Mouse (Mus musculus) forebrain, postnatal 0 days (tissue): ENCODE data around the gene Gm21981. TPM values are rescaled to one million over a fixed set of nuclear protein-coding genes. Genes with fewer than 3 reads are reported as not detected.

ENCODE experiments used
- ATAC-seq: fragments of 200-750 bp; cut with Nextera tagmentation; 2 replicates; pipeline ENCODE4 v1.8.0; 2017; ENCODE audit warnings: mild to moderate bottlenecking, moderate library complexity
- DNase-seq: peaks from one replicate; pipeline ENCODE4 v3.0.0-alpha.2; 2015
- H3K27ac ChIP-seq: fragments of 300-500 bp; sonication (generic); 2 replicates; pipeline ENCODE4 v1.5.1; 2014; ENCODE audit warnings: low read depth, mild to moderate bottlenecking, antibody characterized with exemption, low read length, moderate library complexity, mixed read lengths
- H3K27me3 ChIP-seq: fragments of 300-500 bp; sonication (generic); 2 replicates; pipeline ENCODE4 v1.6.1; 2014; ENCODE audit warnings: mild to moderate bottlenecking, low read length, mixed read lengths; ENCODE audit not compliant: insufficient read depth
- H3K36me3 ChIP-seq: fragments of 300-500 bp; sonication (generic); 2 replicates; pipeline ENCODE4 v1.6.1; 2014; ENCODE audit warnings: mild to moderate bottlenecking, moderate library complexity; ENCODE audit not compliant: insufficient read depth
- H3K4me1 ChIP-seq: fragments of 300-500 bp; sonication (generic); 2 replicates; pipeline ENCODE4 v1.6.1; 2014; ENCODE audit warnings: antibody characterized with exemption; ENCODE audit not compliant: insufficient read depth
- H3K4me2 ChIP-seq: fragments of 300-500 bp; sonication (generic); 2 replicates; pipeline ENCODE4 v1.6.1; 2014; ENCODE audit warnings: low read depth, mild to moderate bottlenecking, moderate library complexity
- H3K4me3 ChIP-seq: fragments of 300-500 bp; sonication (generic); 2 replicates; pipeline ENCODE4 v1.5.1; 2014; ENCODE audit warnings: low read depth, low read length, mixed read lengths
- H3K9ac ChIP-seq: fragments of 300-500 bp; sonication (generic); 2 replicates; pipeline ENCODE4 v1.6.1; 2014; ENCODE audit warnings: mild to moderate bottlenecking
- H3K9me3 ChIP-seq: fragments of 300-500 bp; sonication (generic); 2 replicates; pipeline ENCODE4 v1.6.1; 2016; ENCODE audit warnings: low read length
- CTCF ChIP-seq: sonication (generic); IDR thresholded peaks from 2 replicates; pipeline ENCODE4 v1.5.1; 2016; ENCODE audit warnings: antibody characterized with exemption, control low read depth, low read depth
- WGBS: fragments of 180-500 bp; shearing (Covaris S2); extraction: QIAGEN DNeasy Blood & Tissue Kit; methylation state at CpG from one replicate; pipeline ENCODE4 v1.1.7; 2014; 5-methylcytosine and 5-hydroxymethylcytosine counted together
- polyA plus RNA-seq: library from polyadenylated mRNA; unstranded; fragments of >200 nt; fragmentation: Nextera tagmentation; extraction: Ambion mirVana; gene quantifications from 2 replicates; pipeline ENCODE4 v1.2.1, GENCODE M21; 2015
- total RNA-seq: library from RNA; depleted of rRNA; stranded (reverse); fragments of >200 nt; gene quantifications from 2 replicates; pipeline ENCODE4 v1.2.3, GENCODE M21; 2014

Gm21981 gene
- total and polyA plus RNA-seq, 2 experiments from 2014 or later = 0.76 to 5.2 TPM

DNA sequence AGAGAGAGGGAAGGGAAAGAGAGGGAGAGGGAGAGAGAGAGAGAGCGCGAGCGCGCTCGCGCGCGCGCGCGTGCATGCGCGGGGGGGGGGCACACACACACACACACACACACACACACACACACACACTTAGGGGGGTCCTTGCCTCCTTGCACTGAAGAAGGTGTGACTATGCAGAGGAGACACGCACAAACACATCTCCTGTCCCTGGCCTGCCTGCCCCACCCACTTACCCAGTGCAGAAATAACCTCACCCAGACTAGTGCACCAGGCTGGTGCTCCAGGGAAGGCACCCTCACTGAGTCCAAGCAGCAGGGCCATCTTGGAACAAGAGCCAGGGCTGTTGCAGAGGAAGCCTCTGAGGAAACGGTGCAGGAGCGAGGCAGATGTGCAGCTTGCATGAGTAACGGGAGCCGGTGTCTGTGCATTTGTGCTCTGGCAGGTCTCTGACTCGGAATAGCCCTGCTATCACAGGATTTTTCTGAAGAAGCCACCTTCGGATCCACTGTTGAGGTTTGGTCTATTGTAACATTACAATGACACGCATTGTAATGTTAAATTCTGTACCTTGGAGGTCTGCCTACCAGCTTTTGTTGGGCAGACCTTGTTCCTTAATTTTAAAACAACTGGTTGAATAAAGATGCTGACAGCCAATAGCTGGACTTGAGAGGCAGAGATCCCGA, 18.8 kb upstream of the Gm21981 start:
- H3K27ac ChIP-seq = no peak overlapping the region
- TF ChIP-seq CTCF = no peak

DNA sequence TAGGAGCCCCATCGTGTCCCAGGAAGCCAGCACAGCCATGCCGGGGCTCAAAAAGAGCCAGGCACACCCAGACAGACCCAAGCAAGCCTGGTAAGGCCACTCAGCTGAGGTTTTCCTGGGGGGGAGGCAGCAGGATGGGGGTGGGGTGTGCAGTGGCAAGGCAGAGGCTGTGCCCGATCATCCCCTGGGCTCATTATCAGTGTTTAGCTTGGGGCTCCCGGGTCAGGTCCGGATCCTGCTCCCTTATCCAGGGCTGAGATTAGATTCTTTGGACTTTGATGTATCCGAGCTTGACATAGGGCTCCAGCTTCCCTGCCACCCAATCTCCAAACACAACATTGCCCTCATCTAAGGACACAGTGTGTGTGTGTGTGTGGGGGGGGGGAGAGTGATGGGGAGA, 17.6 kb upstream of the Gm21981 start:
- no peaks in the 10 kb centered on the region for H3K27me3 ChIP-seq
- H3K4me1 ChIP-seq = no peaks in the 10 kb centered on the region
- no peak overlapping the region for H3K4me3 ChIP-seq
- H3K9ac ChIP-seq = no peak overlapping the region
- ATAC-seq (no peak), DNase-seq (no peak)
- no peak overlapping the region for H3K4me2 ChIP-seq
- H3K27ac ChIP-seq = no peak overlapping the region
- no peaks in the 10 kb centered on the region for H3K9me3 ChIP-seq
- WGBS = 74% methylated on average over 6 of the region's 6 CpGs
- no peak for TF ChIP-seq CTCF
- H3K36me3 ChIP-seq = no peaks in the 10 kb centered on the region

More for the DNA sequence above, 18.8 kb upstream of the Gm21981 start:
- 48% methylated on average over 22 of the region's 22 CpGs for WGBS
- H3K9me3 ChIP-seq = no peaks in the 10 kb centered on the region
- ATAC-seq = no peak
- no peak for DNase-seq
- no peak overlapping the region for H3K4me3 ChIP-seq
- no peak overlapping the region; the same call in 1 of the 2 replicates for H3K9ac ChIP-seq
- H3K4me2 ChIP-seq = 0 out of 2 replicates have a peak overlapping the region, but pooled peaks have one; percentile 5
- H3K36me3 ChIP-seq = no peaks in the 10 kb centered on the region
- H3K27me3 ChIP-seq = no peaks in the 10 kb centered on the region
- H3K4me1 ChIP-seq = no peaks in the 10 kb centered on the region

DNA sequence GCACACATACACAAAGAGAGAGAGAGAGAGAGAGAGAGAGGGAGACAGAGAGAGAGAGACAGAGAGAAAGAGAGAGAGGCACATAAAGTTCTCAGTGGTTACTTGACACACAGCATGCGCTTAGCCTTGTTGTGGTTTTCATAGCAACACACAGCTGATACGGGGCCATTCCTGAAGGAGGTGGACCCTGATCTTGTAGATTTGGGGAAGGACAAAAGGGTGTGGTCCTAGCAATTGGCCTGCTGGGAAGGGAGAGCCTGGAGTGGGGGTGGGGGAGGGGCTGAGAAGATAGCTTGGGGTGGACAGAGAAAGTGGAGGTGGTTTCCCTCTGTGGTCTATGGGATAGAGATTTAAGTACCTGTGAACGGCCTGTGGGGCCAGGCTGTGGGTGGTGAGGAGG, 15.8 kb upstream of the Gm21981 start:
- Histone ChIP-seq H3K4me3 (no peak overlapping the region), H3K9ac (no peak overlapping the region), H3K27ac (no peak overlapping the region), H3K9me3 (no peaks in the 10 kb centered on the region), H3K4me2 (no peak overlapping the region), H3K36me3 (no peaks in the 10 kb centered on the region), H3K27me3 (no peaks in the 10 kb centered on the region), H3K4me1 (no peaks in the 10 kb centered on the region)
- DNase-seq = no peak
- no peak for TF ChIP-seq CTCF
- 84% methylated on average over 3 of the region's 3 CpGs for WGBS
- ATAC-seq = no peak

DNA sequence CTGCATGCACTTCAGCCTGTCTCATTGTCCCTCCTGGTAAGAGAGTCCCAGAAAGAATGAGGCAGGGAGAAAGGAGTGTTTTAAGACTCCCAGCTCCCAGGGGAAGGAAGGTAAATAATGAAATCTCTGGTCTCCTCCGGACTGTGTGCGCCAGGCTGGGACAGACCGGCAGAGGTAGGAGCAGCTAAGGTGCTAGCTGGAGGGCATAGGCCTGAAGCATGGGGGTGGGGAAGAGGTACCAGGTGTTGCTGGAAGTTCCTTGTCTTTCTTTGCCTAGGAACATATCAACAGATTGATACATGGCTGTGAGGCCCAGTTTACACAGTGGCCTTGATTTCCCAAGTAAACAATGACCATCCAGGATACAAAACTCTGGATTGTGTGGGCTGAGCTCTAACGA, 14.7 kb upstream of the Gm21981 start:
- TF ChIP-seq CTCF = no peak
- Histone ChIP-seq H3K4me2 (no peak overlapping the region), H3K27me3 (no peaks in the 10 kb centered on the region), H3K36me3 (no peaks in the 10 kb centered on the region), H3K27ac (no peak overlapping the region), H3K9ac (no peak overlapping the region), H3K4me3 (no peak overlapping the region), H3K4me1 (no peaks in the 10 kb centered on the region), H3K9me3 (no peaks in the 10 kb centered on the region)
- DNase-seq (no peak), ATAC-seq (no peak)
- WGBS = 72% methylated on average over 4 of the region's 4 CpGs

DNA sequence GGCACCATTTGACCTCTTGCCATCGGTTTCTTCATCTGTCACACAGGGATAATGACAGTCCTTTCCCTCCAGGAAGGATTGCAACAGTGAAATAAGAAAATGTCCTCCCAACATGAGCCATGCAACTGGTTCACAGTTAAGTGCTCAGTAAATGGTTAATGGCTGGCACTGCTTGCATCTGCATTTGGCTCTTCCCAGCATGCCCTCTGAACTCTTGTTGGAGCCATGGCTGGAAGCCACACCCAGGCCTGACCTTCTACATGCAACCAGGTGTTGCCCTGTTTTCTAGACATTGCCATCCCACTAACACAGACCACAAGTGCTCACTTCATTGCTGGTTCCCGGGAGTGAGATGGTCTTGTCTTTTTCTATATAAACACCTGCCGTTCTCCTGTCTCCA, 13.7 kb upstream of the Gm21981 start:
- no peaks in the 10 kb centered on the region for H3K9me3 ChIP-seq
- no peak overlapping the region for H3K9ac ChIP-seq
- H3K4me1 ChIP-seq = no peaks in the 10 kb centered on the region

DNA sequence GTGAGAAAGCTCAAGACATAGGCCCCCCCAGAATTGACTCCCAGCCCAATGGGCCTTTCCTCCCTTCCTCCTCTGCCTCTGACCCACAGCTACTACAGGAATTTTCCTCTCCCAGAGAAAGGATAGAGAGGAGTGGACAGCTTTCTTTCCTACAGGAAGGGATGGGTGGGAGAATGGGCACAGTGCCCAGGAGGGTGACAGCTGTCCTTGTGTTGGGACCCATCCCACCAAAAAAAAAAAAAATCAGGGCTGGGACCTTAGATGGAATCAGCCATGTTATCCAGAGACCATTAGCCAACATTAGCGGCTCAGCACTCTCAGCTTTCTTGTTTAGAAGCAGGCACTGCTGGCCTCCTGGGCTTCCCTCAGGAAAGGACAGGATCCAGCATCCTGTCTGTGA, 11.9 kb upstream of the Gm21981 start:
- Histone ChIP-seq H3K36me3 (peaks cover 17% of the 10 kb centered on the region), H3K4me3 (no peak overlapping the region), H3K4me2 (no peak overlapping the region), H3K9me3 (no peaks in the 10 kb centered on the region), H3K4me1 (no peaks in the 10 kb centered on the region), H3K27ac (no peak overlapping the region), H3K27me3 (no peaks in the 10 kb centered on the region), H3K9ac (no peak overlapping the region)
- 82% methylated on average over 1 of the region's 1 CpGs for WGBS
- ATAC-seq (no peak), DNase-seq (no peak)
- TF ChIP-seq CTCF = no peak

More for the DNA sequence above, 13.7 kb upstream of the Gm21981 start:
- no peaks in the 10 kb centered on the region for H3K27me3 ChIP-seq
- 72% methylated on average over 3 of the region's 3 CpGs for WGBS
- no peak for TF ChIP-seq CTCF
- no peak for DNase-seq
- no peak overlapping the region for H3K4me3 ChIP-seq
- H3K27ac ChIP-seq = no peak overlapping the region
- H3K36me3 ChIP-seq = peaks cover 10% of the 10 kb centered on the region
- H3K4me2 ChIP-seq = no peak overlapping the region
- no peak for ATAC-seq

DNA sequence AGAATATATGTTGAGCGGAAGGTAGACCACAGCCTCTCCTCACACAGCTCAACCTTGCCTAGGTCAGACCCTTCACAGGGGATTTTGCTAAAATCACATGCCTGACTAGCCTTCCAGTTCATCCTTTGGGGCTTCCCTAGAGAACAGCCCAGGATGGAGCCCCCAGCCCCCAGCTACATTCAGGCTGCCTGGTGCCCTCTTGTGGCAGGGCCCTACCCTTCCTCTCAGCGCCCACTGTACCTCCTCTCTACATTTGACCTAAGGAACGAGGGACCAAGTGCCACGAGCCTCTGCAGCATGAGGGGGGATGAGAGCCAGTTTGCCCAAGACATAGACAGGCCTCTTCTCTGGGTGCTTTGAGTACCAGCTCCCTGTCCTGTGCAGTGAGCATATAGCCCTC, 10.4 kb upstream of the Gm21981 start:
- no peaks in the 10 kb centered on the region for H3K27me3 ChIP-seq
- 84% methylated on average over 4 of the region's 4 CpGs for WGBS
- H3K36me3 ChIP-seq = peaks cover 32% of the 10 kb centered on the region
- H3K4me2 ChIP-seq = no peak overlapping the region
- H3K4me3 ChIP-seq = no peak overlapping the region
- no peak overlapping the region for H3K27ac ChIP-seq
- H3K4me1 ChIP-seq = no peaks in the 10 kb centered on the region
- H3K9ac ChIP-seq = no peak overlapping the region
- TF ChIP-seq CTCF = peak; percentile 13; the same call in 1 of the 2 replicates
- ATAC-seq (no peak), DNase-seq (no peak)
- H3K9me3 ChIP-seq = no peaks in the 10 kb centered on the region
